Mouse (Mus musculus): ENCODE measurements around the gene Myl6. TPM values are rescaled to one million over a fixed set of nuclear protein-coding genes. Genes with fewer than 3 reads are reported as not detected.

The Myl6 gene
- polyA plus RNA-seq, 1 experiment, result 451 TPM

- Histone ChIP-seq H3K4me3 (ENCODE audit: extremely low read depth, insufficient read depth, insufficient read length) (no peak overlapping the region), H3K4me1 (ENCODE audit: control insufficient read depth, insufficient read depth, insufficient read length) (peaks cover 3% of the 10 kb centered on the region; the same call in 1 of the 2 replicates), H3K27ac (ENCODE audit: insufficient read depth, low read length) (no peak overlapping the region), H3K36me3 (ENCODE audit: control insufficient read depth, insufficient read depth, low read length) (no peaks in the 10 kb centered on the region), H3K27me3 (ENCODE audit: control insufficient read depth, insufficient read depth, low read length) (no peaks in the 10 kb centered on the region)
- no peak for TF ChIP-seq POLR2A (IDR thresholded peaks at IDR 0.05; ENCODE audit: low read depth, low read length)
- peak; percentile 49; the same call in 1 of the 2 replicates for TF ChIP-seq CTCF (IDR thresholded peaks at IDR 0.05; ENCODE audit: extremely low read depth, insufficient read depth, insufficient read length, insufficient replicate concordance)
- WGBS, result 6% methylated on average over 6 of the region's 6 CpGs
- DNase-seq (ENCODE audit: low read depth in 1 of 2, low spot score in 2 of 2), result peak in 1 of 2 experiments; percentile 61
Measured at GRCm38 (mm10) chr10:128455280-128455679, 38.7 kb downstream of the Myl6 start.

- WGBS, result 89% methylated on average over 3 of the region's 3 CpGs
Measured at GRCm38 (mm10) chr10:128454471-128454870, 39.5 kb downstream of the Myl6 start.

GRCm38 (mm10) chr10:128451014-128451413 lies 42.9 kb downstream of the Myl6 start:
- WGBS, result 84% methylated on average over 6 of the region's 6 CpGs

More at GRCm38 (mm10) chr10:128454471-128454870, 39.5 kb downstream of the Myl6 start:
- Histone ChIP-seq H3K27ac (ENCODE audit: insufficient read depth, low read length) (no peak overlapping the region), H3K27me3 (ENCODE audit: control insufficient read depth, insufficient read depth, low read length) (no peaks in the 10 kb centered on the region), H3K36me3 (ENCODE audit: control insufficient read depth, insufficient read depth, low read length) (no peaks in the 10 kb centered on the region), H3K4me1 (ENCODE audit: control insufficient read depth, insufficient read depth, insufficient read length) (no peaks in the 10 kb centered on the region), H3K4me3 (ENCODE audit: extremely low read depth, insufficient read depth, insufficient read length) (no peak overlapping the region)
- TF ChIP-seq POLR2A (IDR thresholded peaks at IDR 0.05; ENCODE audit: low read depth, low read length) (no peak), CTCF (IDR thresholded peaks at IDR 0.05; ENCODE audit: extremely low read depth, insufficient read depth, insufficient read length, insufficient replicate concordance) (no peak)
- DNase-seq (ENCODE audit: low read depth in 1 of 2, low spot score in 2 of 2), result no peak

GRCm38 (mm10) chr10:128445407-128445806 lies 48.5 kb downstream of the Myl6 start:
- Histone ChIP-seq H3K27me3 (ENCODE audit: control insufficient read depth, insufficient read depth, low read length) (no peaks in the 10 kb centered on the region), H3K36me3 (ENCODE audit: control insufficient read depth, insufficient read depth, low read length) (no peaks in the 10 kb centered on the region), H3K27ac (ENCODE audit: insufficient read depth, low read length) (no peak overlapping the region), H3K4me1 (ENCODE audit: control insufficient read depth, insufficient read depth, insufficient read length) (peaks cover 3% of the 10 kb centered on the region; the same call in 1 of the 2 replicates), H3K4me3 (ENCODE audit: extremely low read depth, insufficient read depth, insufficient read length) (no peak overlapping the region)
- WGBS, result 55% methylated on average over 4 of the region's 4 CpGs
- no peak for DNase-seq (ENCODE audit: low read depth in 1 of 2, low spot score in 2 of 2)
- TF ChIP-seq POLR2A (IDR thresholded peaks at IDR 0.05; ENCODE audit: low read depth, low read length) (no peak), CTCF (IDR thresholded peaks at IDR 0.05; ENCODE audit: extremely low read depth, insufficient read depth, insufficient read length, insufficient replicate concordance) (no peak)

More at GRCm38 (mm10) chr10:128451014-128451413, 42.9 kb downstream of the Myl6 start:
- Histone ChIP-seq H3K36me3 (ENCODE audit: control insufficient read depth, insufficient read depth, low read length) (no peaks in the 10 kb centered on the region), H3K4me1 (ENCODE audit: control insufficient read depth, insufficient read depth, insufficient read length) (peaks cover 3% of the 10 kb centered on the region; the same call in 1 of the 2 replicates), H3K27me3 (ENCODE audit: control insufficient read depth, insufficient read depth, low read length) (no peaks in the 10 kb centered on the region), H3K27ac (ENCODE audit: insufficient read depth, low read length) (no peak overlapping the region), H3K4me3 (ENCODE audit: extremely low read depth, insufficient read depth, insufficient read length) (no peak overlapping the region)
- TF ChIP-seq CTCF (IDR thresholded peaks at IDR 0.05; ENCODE audit: extremely low read depth, insufficient read depth, insufficient read length, insufficient replicate concordance) (no peak), POLR2A (IDR thresholded peaks at IDR 0.05; ENCODE audit: low read depth, low read length) (no peak)
- no peak for DNase-seq (ENCODE audit: low read depth in 1 of 2, low spot score in 2 of 2)

- no peak overlapping the region for H3K27ac ChIP-seq (ENCODE audit: insufficient read depth, low read length)
- peaks cover 9% of the 10 kb centered on the region; the same call in 1 of the 2 replicates for H3K4me1 ChIP-seq (ENCODE audit: control insufficient read depth, insufficient read depth, insufficient read length)
- 67% methylated on average over 6 of the region's 6 CpGs for WGBS
- H3K36me3 ChIP-seq (ENCODE audit: control insufficient read depth, insufficient read depth, low read length), result no peaks in the 10 kb centered on the region
- H3K4me3 ChIP-seq (ENCODE audit: extremely low read depth, insufficient read depth, insufficient read length), result no peak overlapping the region
- no peak for DNase-seq (ENCODE audit: low read depth in 1 of 2, low spot score in 2 of 2)
- H3K27me3 ChIP-seq (ENCODE audit: control insufficient read depth, insufficient read depth, low read length), result no peaks in the 10 kb centered on the region
- TF ChIP-seq CTCF (IDR thresholded peaks at IDR 0.05; ENCODE audit: extremely low read depth, insufficient read depth, insufficient read length, insufficient replicate concordance), result no peak
- TF ChIP-seq POLR2A (IDR thresholded peaks at IDR 0.05; ENCODE audit: low read depth, low read length), result no peak
Measured at GRCm38 (mm10) chr10:128444354-128444753, 49.6 kb downstream of the Myl6 start.

GRCm38 (mm10) chr10:128442718-128443117 lies 51.2 kb downstream of the Myl6 start:
- H3K27ac ChIP-seq (ENCODE audit: insufficient read depth, low read length), result no peak overlapping the region
- TF ChIP-seq POLR2A (IDR thresholded peaks at IDR 0.05; ENCODE audit: low read depth, low read length), result no peak
- TF ChIP-seq CTCF (IDR thresholded peaks at IDR 0.05; ENCODE audit: extremely low read depth, insufficient read depth, insufficient read length, insufficient replicate concordance), result no peak
- no peaks in the 10 kb centered on the region for H3K27me3 ChIP-seq (ENCODE audit: control insufficient read depth, insufficient read depth, low read length)
- H3K4me3 ChIP-seq (ENCODE audit: extremely low read depth, insufficient read depth, insufficient read length), result no peak overlapping the region
- DNase-seq (ENCODE audit: low read depth in 1 of 2, low spot score in 2 of 2), result no peak
- 92% methylated on average over 1 of the region's 1 CpGs for WGBS
- peaks cover 19% of the 10 kb centered on the region for H3K4me1 ChIP-seq (ENCODE audit: control insufficient read depth, insufficient read depth, insufficient read length)
- H3K36me3 ChIP-seq (ENCODE audit: control insufficient read depth, insufficient read depth, low read length), result peaks cover 7% of the 10 kb centered on the region

GRCm38 (mm10) chr10:128441324-128442119 lies 52.4 kb downstream of the Myl6 start:
- no peak for TF ChIP-seq CTCF (IDR thresholded peaks at IDR 0.05; ENCODE audit: extremely low read depth, insufficient read depth, insufficient read length, insufficient replicate concordance)
- Histone ChIP-seq H3K4me1 (ENCODE audit: control insufficient read depth, insufficient read depth, insufficient read length) (peaks cover 27% of the 10 kb centered on the region), H3K27ac (ENCODE audit: insufficient read depth, low read length) (no peak overlapping the region), H3K36me3 (ENCODE audit: control insufficient read depth, insufficient read depth, low read length) (peaks cover 14% of the 10 kb centered on the region), H3K27me3 (ENCODE audit: control insufficient read depth, insufficient read depth, low read length) (no peaks in the 10 kb centered on the region), H3K4me3 (ENCODE audit: extremely low read depth, insufficient read depth, insufficient read length) (no peak overlapping the region)
- 94% methylated on average over 10 of the region's 10 CpGs for WGBS
- no peak for DNase-seq (ENCODE audit: low read depth in 1 of 2, low spot score in 2 of 2)

Other genes with a start within 250 kb of the Myl6 start
- gene Apon, start 240.0 kb downstream of the Myl6 start, polyA plus RNA-seq (2012; rRNA removed), result 0.06 and 0.20 TPM in 2 replicates
- gene Apof, start 225.5 kb downstream of the Myl6 start, polyA plus RNA-seq (2012; rRNA removed), result 1.0 and 1.4 TPM in 2 replicates
- gene Stat2, start 223.6 kb downstream of the Myl6 start, polyA plus RNA-seq (2012; rRNA removed), result 34.6 and 42.1 TPM in 2 replicates
- gene Il23a, start 195.4 kb downstream of the Myl6 start, polyA plus RNA-seq (2012; rRNA removed), result not detected in 2 replicates
- gene Pan2, start 190.8 kb downstream of the Myl6 start, polyA plus RNA-seq (2012; rRNA removed), result 25.7 and 30.6 TPM in 2 replicates
- gene Cnpy2, start 171.7 kb downstream of the Myl6 start, polyA plus RNA-seq (2012; rRNA removed), result 15.9 and 17.2 TPM in 2 replicates
- gene Cs, start 156.4 kb downstream of the Myl6 start, polyA plus RNA-seq (2012; rRNA removed), result 70.4 and 89.2 TPM in 2 replicates
- gene Coq10a, start 125.1 kb downstream of the Myl6 start, polyA plus RNA-seq (2012; rRNA removed), result 32.1 and 63.8 TPM in 2 replicates
- 31.1 and 36.9 TPM in 2 replicates for gene Ankrd52, start 117.0 kb downstream of the Myl6 start, polyA plus RNA-seq (2012; rRNA removed)
- 15.2 and 17.1 TPM in 2 replicates for gene Slc39a5, start 92.9 kb downstream of the Myl6 start, polyA plus RNA-seq (2012; rRNA removed)
- 19.8 and 21.2 TPM in 2 replicates for gene Nabp2, start 82.7 kb downstream of the Myl6 start, polyA plus RNA-seq (2012; rRNA removed)
- gene Rnf41, start 82.5 kb downstream of the Myl6 start, polyA plus RNA-seq (2012; rRNA removed), result 24.1 and 29.4 TPM in 2 replicates
- 67.8 and 84.5 TPM in 2 replicates for gene Smarcc2, start 34.9 kb downstream of the Myl6 start, polyA plus RNA-seq (2012; rRNA removed)
- 0.67 and 1.1 TPM in 2 replicates for gene Myl6b, start 4.5 kb upstream of the Myl6 start, polyA plus RNA-seq (2012; rRNA removed)
- gene Esyt1, start 31.7 kb upstream of the Myl6 start, polyA plus RNA-seq (2012; rRNA removed), result 121 and 148 TPM in 2 replicates
- gene Zc3h10, start 53.6 kb upstream of the Myl6 start, polyA plus RNA-seq (2012; rRNA removed), result 17.4 and 19.9 TPM in 2 replicates
- gene Rpl41, start 55.2 kb upstream of the Myl6 start, polyA plus RNA-seq (2012; rRNA removed), result 2,135 and 2,270 TPM in 2 replicates
- 16.8 and 18.9 TPM in 2 replicates for gene Pa2g4, start 71.8 kb upstream of the Myl6 start, polyA plus RNA-seq (2012; rRNA removed)
- 1.6 TPM in 2 replicates for gene Erbb3, start 95.5 kb upstream of the Myl6 start, polyA plus RNA-seq (2012; rRNA removed)
- 929 and 934 TPM in 2 replicates for gene Rps26, start 132.6 kb upstream of the Myl6 start, polyA plus RNA-seq (2012; rRNA removed)
- 1.1 and 1.7 TPM in 2 replicates for gene Ikzf4, start 151.8 kb upstream of the Myl6 start, polyA plus RNA-seq (2012; rRNA removed)
- 6.5 and 6.9 TPM in 2 replicates for gene Suox, start 179.9 kb upstream of the Myl6 start, polyA plus RNA-seq (2012; rRNA removed)
- 43.3 and 44.4 TPM in 2 replicates for gene Rab5b, start 202.1 kb upstream of the Myl6 start, polyA plus RNA-seq (2012; rRNA removed)
- 0.66 and 9.3 TPM in 2 replicates for gene Pmel, start 210.1 kb upstream of the Myl6 start, polyA plus RNA-seq (2012; rRNA removed)
- 19.5 and 19.8 TPM in 2 replicates for gene Cdk2, start 210.9 kb upstream of the Myl6 start, polyA plus RNA-seq (2012; rRNA removed)